ENCODE assay signal across 8 mouse cellular contexts in genomic region chr17:23563595-23564367, GRCm38 (mm10). TPM values are rescaled to one million over a fixed set of nuclear protein-coding genes. Genes with fewer than 3 reads are reported as not detected.
DNase-seq lines count a peak whose midpoint lies in the region; ATAC-seq lines count a peak whose summit lies in the region.

Gene Zfp213 (minus strand): TSS chr17:23564238.

- peaks cover 17% of the 10 kb centered on the region for H3K4me1 ChIP-seq in hindbrain, embryonic 10.5 days (replicated peaks)

- peak within 1 kb of the TSS; percentile 90 for H3K4me3 ChIP-seq in hindbrain, embryonic 10.5 days

- 2% methylated on average over 59 of the region's 59 CpGs for WGBS in hindbrain, embryonic 10.5 days

- peak; percentile 96 for ATAC-seq in frontal cortex, adult (ENCODE audit: low TSS enrichment)

- H3K9me3 ChIP-seq in hindbrain, embryonic 10.5 days, result no peaks in the 10 kb centered on the region

- H3K27ac ChIP-seq in hindbrain, embryonic 10.5 days, result peak within 1 kb of the TSS; percentile 95

- peak; percentile 89 for DNase-seq in MEL-GATA-1-ER (ENCODE audit: extremely low read depth, low read depth)
- peak; percentile 94 for DNase-seq in cerebellum, adult 8-10 months
- DNase-seq in hindbrain, embryonic 10.5 days (ENCODE audit: low spot score), result peak; percentile 93
- peak; percentile 92 to 96 for DNase-seq in layer of hippocampus, postnatal 10 days (ENCODE audit: low spot score in 2 of 2)
- peak; percentile 96 for DNase-seq in lung, postnatal 10 days
- DNase-seq in ovary, postnatal 36 days (ENCODE audit: low spot score), result peak; percentile 95
- DNase-seq in thymus, postnatal 25 days, result peak; percentile 95

- peaks cover 28% of the 10 kb centered on the region for H3K36me3 ChIP-seq in hindbrain, embryonic 10.5 days

- H3K27me3 ChIP-seq in hindbrain, embryonic 10.5 days (ENCODE audit: insufficient read depth, poor library complexity, severe bottlenecking), result no peaks in the 10 kb centered on the region

RNA-seq across cellular contexts. Expression of gene Zfp213, which starts in this region (rescaled TPM):
- polyA plus RNA-seq in hindbrain, embryonic 10.5 days (2016; fragmentation: Nextera tagmentation; extraction: Ambion mirVana), result 25.3 and 27.5 TPM in 2 replicates
- 1 to 10 TPM; 6.4 to 7.2 TPM for total RNA-seq in layer of hippocampus, postnatal 10 days (2021)

Comparison
In these comparisons a context has a peak if more than half of its experiments do, and no peak if none do; other contexts are left out.
1. Peak in every context shown above with its lines: DNase-seq, ATAC-seq, H3K4me3 ChIP-seq and H3K27ac ChIP-seq.